In genomic region chr2:130628424-130628823, GRCm38 (mm10) we compare ENCODE assay signal across 8 mouse cellular contexts. TPM values are rescaled to one million over a fixed set of nuclear protein-coding genes. Genes with fewer than 3 reads are reported as not detected.
DNase-seq lines count a peak whose midpoint lies in the region; ATAC-seq and TF ChIP-seq lines count a peak whose summit lies in the region.

No protein-coding gene starts in this region.

- peak overlapping the region; percentile 91 for H3K4me2 ChIP-seq in heart, embryonic 13.5 days
- peak overlapping the region; percentile 78 for H3K4me2 ChIP-seq in embryonic facial prominence, embryonic 13.5 days
- H3K4me2 ChIP-seq in limb, embryonic 13.5 days (replicated peaks): peak overlapping the region; percentile 80
- H3K4me2 ChIP-seq in stomach, postnatal 0 days (replicated peaks; ENCODE audit: low read depth): no peak overlapping the region; the same call in 1 of the 2 replicates

- 57% methylated on average over 3 of the region's 3 CpGs for WGBS in heart, embryonic 13.5 days
- 57% methylated on average over 3 of the region's 3 CpGs for WGBS in embryonic facial prominence, embryonic 13.5 days
- WGBS in limb, embryonic 13.5 days: 62% methylated on average over 3 of the region's 3 CpGs
- WGBS in stomach, postnatal 0 days: 58% methylated on average over 3 of the region's 3 CpGs

- no peak overlapping the region for H3K27ac ChIP-seq in heart, embryonic 13.5 days (replicated peaks)
- no peak overlapping the region for H3K27ac ChIP-seq in embryonic facial prominence, embryonic 13.5 days
- H3K27ac ChIP-seq in limb, embryonic 13.5 days: no peak overlapping the region
- no peak overlapping the region for H3K27ac ChIP-seq in stomach, postnatal 0 days (replicated peaks)

- intact Hi-C loops in left cerebral cortex, postnatal 14 days (cut with DNase I): no loop called here

- peak; percentile 43 for TF ChIP-seq CTCF in stomach, postnatal 0 days (IDR thresholded peaks at IDR 0.05; ENCODE audit: low read depth)

- ATAC-seq in heart, embryonic 13.5 days (ENCODE audit: extremely low read depth, insufficient number of reproducible peaks, low FRiP score, low TSS enrichment): no peak
- no peak for ATAC-seq in embryonic facial prominence, embryonic 13.5 days (ENCODE audit: insufficient number of reproducible peaks, insufficient read depth, low FRiP score, low TSS enrichment, low read depth)
- ATAC-seq in limb, embryonic 13.5 days (ENCODE audit: low FRiP score, low read depth): no peak
- ATAC-seq in stomach, postnatal 0 days (ENCODE audit: low FRiP score, low TSS enrichment): no peak

- no peak for DNase-seq in heart, adult 11 months
- peak; percentile 45 for DNase-seq in CD4-positive helper T cell, adult 2 months (ENCODE audit: low read depth, low spot score)
- DNase-seq in stomach, postnatal 0 days (ENCODE audit: low spot score): peak; percentile 24
- DNase-seq in left cerebral cortex, postnatal 14 days (ENCODE audit: low spot score in 2 of 2): no peak
- no peak for DNase-seq in adipocyte (ENCODE audit: low spot score)

- peaks cover 48% of the 10 kb centered on the region for H3K36me3 ChIP-seq in heart, embryonic 13.5 days
- H3K36me3 ChIP-seq in embryonic facial prominence, embryonic 13.5 days: peaks cover 37% of the 10 kb centered on the region
- peaks cover 40% of the 10 kb centered on the region for H3K36me3 ChIP-seq in limb, embryonic 13.5 days
- peaks cover under 1% of the 10 kb centered on the region; the same call in 1 of the 2 replicates for H3K36me3 ChIP-seq in stomach, postnatal 0 days (ENCODE audit: control insufficient read depth, insufficient read depth, low read length)

- no peak overlapping the region for H3K9ac ChIP-seq in heart, embryonic 13.5 days
- H3K9ac ChIP-seq in embryonic facial prominence, embryonic 13.5 days: no peak overlapping the region
- H3K9ac ChIP-seq in limb, embryonic 13.5 days: no peak overlapping the region
- H3K9ac ChIP-seq in stomach, postnatal 0 days (ENCODE audit: low read length): no peak overlapping the region

- peaks cover 13% of the 10 kb centered on the region for H3K4me1 ChIP-seq in heart, embryonic 13.5 days
- H3K4me1 ChIP-seq in embryonic facial prominence, embryonic 13.5 days: peaks cover 4% of the 10 kb centered on the region
- H3K4me1 ChIP-seq in limb, embryonic 13.5 days: peaks cover 5% of the 10 kb centered on the region
- H3K4me1 ChIP-seq in stomach, postnatal 0 days (replicated peaks; ENCODE audit: control insufficient read depth, insufficient read depth): no peaks in the 10 kb centered on the region

- peaks cover 15% of the 10 kb centered on the region for H3K27me3 ChIP-seq in heart, embryonic 13.5 days (replicated peaks)
- H3K27me3 ChIP-seq in embryonic facial prominence, embryonic 13.5 days: peaks cover 7% of the 10 kb centered on the region; the same call in 1 of the 2 replicates
- H3K27me3 ChIP-seq in limb, embryonic 13.5 days: peaks cover 9% of the 10 kb centered on the region
- no peaks in the 10 kb centered on the region for H3K27me3 ChIP-seq in stomach, postnatal 0 days (ENCODE audit: control insufficient read depth, insufficient read depth, low read length)

- no peaks in the 10 kb centered on the region for H3K9me3 ChIP-seq in heart, embryonic 13.5 days
- no peaks in the 10 kb centered on the region for H3K9me3 ChIP-seq in embryonic facial prominence, embryonic 13.5 days
- H3K9me3 ChIP-seq in limb, embryonic 13.5 days: no peaks in the 10 kb centered on the region
- H3K9me3 ChIP-seq in stomach, postnatal 0 days (ENCODE audit: control insufficient read depth, low read length): no peaks in the 10 kb centered on the region

- H3K4me3 ChIP-seq in heart, embryonic 13.5 days: peak overlapping the region; percentile 99; the same call in 1 of the 2 replicates
- peak overlapping the region; percentile 100 for H3K4me3 ChIP-seq in embryonic facial prominence, embryonic 13.5 days
- peak overlapping the region; percentile 99 for H3K4me3 ChIP-seq in limb, embryonic 13.5 days
- H3K4me3 ChIP-seq in stomach, postnatal 0 days (ENCODE audit: low read depth, low read length): no peak overlapping the region

- TF ChIP-seq EP300 in stomach, postnatal 0 days (optimal IDR thresholded peaks at IDR 0.05): no peak

RNA-seq across cellular contexts. Expression of gene Fastkd5, which starts 1.4 kb away (rescaled TPM):
- polyA plus RNA-seq in heart, embryonic 13.5 days (2015; fragmentation: Nextera tagmentation; extraction: Ambion mirVana): 11.9 and 12.0 TPM in 2 replicates
- polyA plus RNA-seq in embryonic facial prominence, embryonic 13.5 days (2015; fragmentation: Nextera tagmentation; extraction: Ambion mirVana): 14.7 and 16.2 TPM in 2 replicates
- polyA plus RNA-seq in limb, embryonic 13.5 days (2015; fragmentation: Nextera tagmentation; extraction: Ambion mirVana): 14.5 and 16.0 TPM in 2 replicates
- polyA plus RNA-seq in stomach, postnatal 0 days (2015; fragmentation: Nextera tagmentation; extraction: Ambion mirVana): 6.5 and 6.7 TPM in 2 replicates
- 1 to 10 TPM; 7.3 to 8.0 TPM for total RNA-seq in left cerebral cortex, postnatal 14 days (2021)

RNA-seq across cellular contexts. Expression of gene Ubox5, which starts 1.4 kb away (rescaled TPM):
- 7.3 TPM in 2 replicates for polyA plus RNA-seq in heart, embryonic 13.5 days (2015; fragmentation: Nextera tagmentation; extraction: Ambion mirVana)
- 13.2 and 14.2 TPM in 2 replicates for polyA plus RNA-seq in embryonic facial prominence, embryonic 13.5 days (2015; fragmentation: Nextera tagmentation; extraction: Ambion mirVana)
- 15.0 and 16.2 TPM in 2 replicates for polyA plus RNA-seq in limb, embryonic 13.5 days (2015; fragmentation: Nextera tagmentation; extraction: Ambion mirVana)
- 3.8 and 4.1 TPM in 2 replicates for polyA plus RNA-seq in stomach, postnatal 0 days (2015; fragmentation: Nextera tagmentation; extraction: Ambion mirVana)
- 1 to 10 TPM; 7.7 to 8.3 TPM for total RNA-seq in left cerebral cortex, postnatal 14 days (2021)

RNA-seq across cellular contexts. Expression of gene Lzts3, which starts 14.2 kb away (rescaled TPM):
- 1.5 and 1.8 TPM in 2 replicates for polyA plus RNA-seq in heart, embryonic 13.5 days (2015; fragmentation: Nextera tagmentation; extraction: Ambion mirVana)
- 4.5 and 5.1 TPM in 2 replicates for polyA plus RNA-seq in embryonic facial prominence, embryonic 13.5 days (2015; fragmentation: Nextera tagmentation; extraction: Ambion mirVana)
- 3.9 and 4.7 TPM in 2 replicates for polyA plus RNA-seq in limb, embryonic 13.5 days (2015; fragmentation: Nextera tagmentation; extraction: Ambion mirVana)
- 2.9 and 3.1 TPM in 2 replicates for polyA plus RNA-seq in stomach, postnatal 0 days (2015; fragmentation: Nextera tagmentation; extraction: Ambion mirVana)
- total RNA-seq in left cerebral cortex, postnatal 14 days (2021): 10 to 100 TPM; 88.0 to 89.5 TPM

RNA-seq across cellular contexts. Expression of gene Ddrgk1, which starts 36.0 kb away (rescaled TPM):
- polyA plus RNA-seq in heart, embryonic 13.5 days (2015; fragmentation: Nextera tagmentation; extraction: Ambion mirVana): 39.4 and 43.6 TPM in 2 replicates
- 61.7 and 72.7 TPM in 2 replicates for polyA plus RNA-seq in embryonic facial prominence, embryonic 13.5 days (2015; fragmentation: Nextera tagmentation; extraction: Ambion mirVana)
- polyA plus RNA-seq in limb, embryonic 13.5 days (2015; fragmentation: Nextera tagmentation; extraction: Ambion mirVana): 58.5 and 64.3 TPM in 2 replicates
- 84.3 and 85.0 TPM in 2 replicates for polyA plus RNA-seq in stomach, postnatal 0 days (2015; fragmentation: Nextera tagmentation; extraction: Ambion mirVana)
- total RNA-seq in left cerebral cortex, postnatal 14 days (2021): 10 to 100 TPM; 78.1 to 85.2 TPM

RNA-seq across cellular contexts. Expression of gene Itpa, which starts 39.0 kb away (rescaled TPM):
- 80.9 and 83.2 TPM in 2 replicates for polyA plus RNA-seq in heart, embryonic 13.5 days (2015; fragmentation: Nextera tagmentation; extraction: Ambion mirVana)
- 118 and 126 TPM in 2 replicates for polyA plus RNA-seq in embryonic facial prominence, embryonic 13.5 days (2015; fragmentation: Nextera tagmentation; extraction: Ambion mirVana)
- polyA plus RNA-seq in limb, embryonic 13.5 days (2015; fragmentation: Nextera tagmentation; extraction: Ambion mirVana): 126 and 131 TPM in 2 replicates
- 56.2 and 58.6 TPM in 2 replicates for polyA plus RNA-seq in stomach, postnatal 0 days (2015; fragmentation: Nextera tagmentation; extraction: Ambion mirVana)
- 10 to 100 TPM; 40.4 to 41.9 TPM for total RNA-seq in left cerebral cortex, postnatal 14 days (2021)

Comparison
In these comparisons a context has a peak if more than half of its experiments do, and no peak if none do; other contexts are left out.
1. DNase-seq: peak in CD4-positive helper T cell, adult 2 months (single experiment) and stomach, postnatal 0 days (single experiment); none in heart, adult 11 months (single experiment), left cerebral cortex, postnatal 14 days (0 of 2) and adipocyte (single experiment).